Mouse (Mus musculus) cortical plate, adult 2 months (tissue): ENCODE results near the gene Vamp2.

Experiments
- CTCF ChIP-seq: fragments of 200-500 bp; IDR thresholded peaks from 2 replicates; pipeline ENCODE4 v1.5.1; 2011; ENCODE audit warnings: mild to moderate bottlenecking, control low read depth, low read length; ENCODE audit not compliant: insufficient read depth; ENCODE audit errors: extremely low read depth
- POLR2A ChIP-seq: fragments of 200-500 bp; IDR thresholded peaks from 2 replicates; pipeline ENCODE4 v1.6.1; 2011; ENCODE audit warnings: mild to moderate bottlenecking, low read length, control low read depth; ENCODE audit not compliant: insufficient read depth; ENCODE audit errors: extremely low read depth

- no peak for TF ChIP-seq CTCF
- TF ChIP-seq POLR2A: no peak
Measured at GRCm38 (mm10) chr11:69101604-69102402, 13.5 kb downstream of the Vamp2 start.
